Mouse (Mus musculus) macrophage (primary cell): ENCODE measurements around the gene Rbpj. TPM values are rescaled to one million over a fixed set of nuclear protein-coding genes. Genes with fewer than 3 reads are reported as not detected.
"Not testable (repeated sequence)": the region's sequence is repeated elsewhere in the genome, so short reads cannot be mapped to it uniquely, and the experiment has no call there.

Source experiments
- H3K27ac ChIP-seq: fragments of 350-480 bp; formaldehyde crosslinking; 2 replicates; pipeline ENCODE4 v1.9.0; 2021
- H3K36me3 ChIP-seq: fragments of 350-480 bp; formaldehyde crosslinking; 2 replicates; pipeline ENCODE4 v1.9.0; 2021; ENCODE audit errors: inconsistent target
- H3K4me3 ChIP-seq: fragments of 350-480 bp; formaldehyde crosslinking; 2 replicates; pipeline ENCODE4 v1.9.0; 2021; ENCODE audit errors: inconsistent target
- H3K79me2 ChIP-seq: fragments of 350-480 bp; formaldehyde crosslinking; 2 replicates; pipeline ENCODE4 v1.9.0; 2021; ENCODE audit errors: inconsistent target
- WGBS: methylation state at CpG from one replicate; pipeline ENCODE4 v1.1.7; 2026; ENCODE audit warnings: inconsistent platforms; ENCODE audit not compliant: missing documents; 5-methylcytosine and 5-hydroxymethylcytosine counted together
- polyA plus RNA-seq: library from polyadenylated mRNA; stranded (reverse); fragments of 250-400 nt; gene quantifications from 3 replicates; pipeline ENCODE4 v1.2.4, GENCODE M21; 2018; ENCODE audit warnings: inconsistent platforms

Rbpj gene
- polyA plus RNA-seq, 1 experiment from 2014 or later: 31.2 TPM

DNA sequence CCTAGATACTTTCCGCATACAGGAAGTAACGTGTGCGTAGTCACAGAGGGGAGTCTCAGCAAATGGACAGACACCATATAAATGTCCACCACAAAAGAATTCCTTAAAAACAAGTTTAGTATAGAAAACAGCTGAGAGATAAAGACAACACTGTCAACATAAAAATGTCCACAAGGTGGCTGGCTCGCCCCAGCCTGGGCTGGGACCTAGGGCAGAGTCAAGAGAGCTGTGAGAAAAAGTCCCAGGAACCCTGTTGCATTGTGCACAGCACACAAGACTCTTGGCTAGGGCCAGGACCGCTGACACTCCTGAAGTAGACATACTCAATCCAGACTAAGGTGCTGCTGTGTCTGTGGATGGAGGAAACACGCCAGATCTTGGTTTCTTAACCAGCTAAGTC, 192.0 kb downstream of the Rbpj start:
- Histone ChIP-seq H3K27ac (no peak overlapping the region), H3K36me3 (0 out of 2 replicates have a peak, but pooled peaks cover 19% of the 10 kb centered on the region), H3K79me2 (no peaks in the 10 kb centered on the region), H3K4me3 (no peak overlapping the region)
- 90% methylated on average over 6 of the region's 6 CpGs for WGBS

DNA sequence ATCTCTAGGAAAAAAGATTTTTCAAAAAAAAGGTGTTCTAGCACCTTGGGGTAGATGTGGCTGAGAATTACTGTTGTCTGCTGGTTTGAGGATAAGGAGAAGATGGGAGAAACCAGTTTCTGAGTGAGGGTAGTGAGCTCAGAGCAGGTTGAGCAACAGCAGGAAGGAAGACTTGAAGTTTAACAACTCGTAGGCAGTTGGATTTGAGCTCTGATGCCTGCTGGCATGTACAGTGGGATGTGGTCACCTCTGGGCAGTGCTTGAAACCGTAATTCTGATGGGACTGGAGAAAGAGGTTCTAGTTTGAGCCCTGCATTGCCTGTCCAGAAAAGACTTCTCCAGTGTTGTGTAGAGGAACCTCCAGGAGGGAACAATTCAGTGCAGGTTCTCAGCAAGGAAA, 195.6 kb downstream of the Rbpj start:
- H3K27ac ChIP-seq: no peak overlapping the region; the same call in 1 of the 2 replicates
- H3K79me2 ChIP-seq: no peaks in the 10 kb centered on the region
- H3K4me3 ChIP-seq: no peak overlapping the region
- 0 out of 2 replicates have a peak, but pooled peaks cover 14% of the 10 kb centered on the region for H3K36me3 ChIP-seq
- WGBS: 23% methylated on average over 2 of the region's 2 CpGs

DNA sequence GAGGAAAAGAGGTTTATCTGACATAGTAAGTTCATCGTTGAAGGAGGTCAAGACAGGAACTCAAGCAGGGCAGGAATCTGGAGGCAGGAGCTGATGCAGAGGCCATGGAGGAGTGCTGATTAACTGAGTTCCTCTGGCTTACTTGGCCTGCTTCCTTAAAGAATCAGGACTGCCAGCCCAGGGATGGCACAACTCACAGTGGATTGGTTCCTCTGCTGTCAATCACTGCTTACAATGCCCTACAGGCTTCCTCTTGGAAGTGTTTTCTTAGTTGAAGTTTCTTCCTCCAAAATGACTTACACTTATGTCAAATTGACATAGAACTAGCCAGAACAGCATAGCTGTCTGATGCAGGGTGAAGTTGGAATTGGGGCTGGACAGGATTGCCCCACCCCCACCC, 196.5 kb downstream of the Rbpj start:
- H3K36me3 ChIP-seq: 0 out of 2 replicates have a peak, but pooled peaks cover 8% of the 10 kb centered on the region
- WGBS: 33% methylated on average over 1 of the region's 1 CpGs
- H3K79me2 ChIP-seq: no peaks in the 10 kb centered on the region
- H3K27ac ChIP-seq: no peak overlapping the region; the same call in 1 of the 2 replicates
- no peak overlapping the region for H3K4me3 ChIP-seq

DNA sequence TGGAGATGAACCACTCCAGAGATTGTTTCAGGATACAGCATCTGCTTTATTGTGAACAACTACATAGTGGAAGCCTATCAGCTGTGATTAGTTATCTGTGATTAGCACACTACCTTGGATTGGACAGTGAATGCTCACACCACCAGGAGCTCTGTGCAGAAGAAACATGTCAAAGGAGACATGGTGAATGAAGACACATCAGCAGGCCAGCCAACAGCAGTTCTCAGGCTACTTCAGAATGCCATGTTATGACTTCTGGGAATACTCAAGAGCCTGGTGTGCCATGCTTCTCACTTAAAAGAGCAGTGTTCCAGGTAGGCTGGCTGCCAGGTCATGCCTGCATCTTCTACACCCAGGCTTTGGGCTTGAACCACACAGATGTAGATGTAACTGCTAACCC, 197.7 kb downstream of the Rbpj start:
- Histone ChIP-seq H3K36me3 (no peaks in the 10 kb centered on the region), H3K79me2 (no peaks in the 10 kb centered on the region), H3K4me3 (no peak overlapping the region), H3K27ac (no peak overlapping the region)

DNA sequence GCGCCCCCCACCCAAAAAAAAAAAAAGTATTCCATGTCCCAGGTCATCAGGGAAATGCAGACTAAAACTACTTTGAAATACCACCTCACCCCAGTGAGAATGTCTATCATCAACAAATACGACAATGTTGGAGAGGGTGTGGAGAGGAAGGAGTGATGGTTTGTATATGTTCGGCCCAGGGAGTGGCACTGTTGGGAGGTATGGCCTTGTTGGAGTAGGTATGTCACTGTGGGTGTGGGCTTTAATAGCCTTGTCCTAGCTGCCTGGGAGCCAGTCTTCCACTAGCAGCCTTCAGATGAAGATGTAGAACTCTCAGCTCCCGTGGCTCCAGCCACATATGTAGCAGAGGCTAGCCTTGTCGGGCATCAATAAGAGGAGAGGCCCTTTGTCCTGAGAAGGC, 202.1 kb downstream of the Rbpj start:
- Histone ChIP-seq H3K27ac (no peak overlapping the region), H3K4me3 (no peak overlapping the region), H3K79me2 (no peaks in the 10 kb centered on the region), H3K36me3 (no peaks in the 10 kb centered on the region)
- WGBS: 82% methylated on average over 5 of the region's 5 CpGs

DNA sequence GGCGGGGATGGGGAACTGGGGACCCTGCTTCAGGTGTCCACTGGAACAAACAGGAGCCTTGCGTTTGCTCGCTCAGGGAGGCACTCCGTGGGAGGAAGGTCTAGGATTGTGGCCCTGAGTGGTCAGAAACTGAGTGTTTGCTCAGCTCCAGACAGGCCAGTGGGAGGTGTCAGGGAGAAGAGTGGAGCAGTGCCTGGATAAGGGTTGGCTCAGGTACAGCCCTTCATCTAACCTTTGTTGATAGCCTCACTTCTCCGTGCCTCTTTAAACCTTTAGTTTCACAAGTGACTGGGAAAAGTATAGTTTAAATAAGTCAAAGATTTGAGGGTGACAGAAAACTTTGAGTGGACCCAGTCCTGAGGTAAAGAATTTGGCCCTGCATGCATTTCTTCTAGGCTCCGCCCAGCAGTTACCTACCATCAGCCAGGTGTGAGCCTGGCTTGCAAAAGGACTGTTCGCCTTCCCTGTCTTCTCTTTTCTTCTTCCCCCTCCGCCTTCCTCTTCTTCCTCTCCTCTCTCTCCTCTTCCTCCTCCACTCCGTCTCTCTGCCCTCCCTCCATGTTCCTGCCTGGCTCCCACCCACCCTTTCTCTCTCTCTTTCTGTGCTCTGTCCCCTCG, 204.5 kb downstream of the Rbpj start:
- Histone ChIP-seq H3K4me3 (no peak overlapping the region), H3K27ac (no peak overlapping the region), H3K36me3 (no peaks in the 10 kb centered on the region), H3K79me2 (no peaks in the 10 kb centered on the region)
- 87% methylated on average over 10 of the region's 10 CpGs for WGBS

DNA sequence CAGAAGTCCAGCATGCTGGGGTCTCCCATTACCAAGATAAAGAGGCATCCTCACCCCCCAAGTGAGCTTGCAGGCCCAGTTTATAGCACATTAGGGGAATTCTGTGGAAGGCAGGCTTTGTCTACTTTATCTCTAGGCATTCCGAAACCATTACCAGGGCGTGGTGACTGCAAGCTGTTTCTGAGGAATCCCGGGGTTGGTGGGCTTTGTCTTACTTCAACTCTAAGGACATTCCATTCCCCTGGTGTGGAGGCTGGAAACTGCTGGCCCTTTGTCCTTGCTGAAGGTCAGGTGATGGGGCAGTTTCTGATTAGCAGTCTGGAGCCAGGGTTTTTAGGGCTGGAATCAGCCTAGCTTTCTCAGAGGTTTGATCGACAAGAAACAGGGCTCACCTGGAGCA, 205.6 kb downstream of the Rbpj start:
- H3K27ac ChIP-seq: no peak overlapping the region
- WGBS: 87% methylated on average over 4 of the region's 4 CpGs
- H3K4me3 ChIP-seq: no peak overlapping the region
- H3K36me3 ChIP-seq: no peaks in the 10 kb centered on the region
- H3K79me2 ChIP-seq: no peaks in the 10 kb centered on the region

DNA sequence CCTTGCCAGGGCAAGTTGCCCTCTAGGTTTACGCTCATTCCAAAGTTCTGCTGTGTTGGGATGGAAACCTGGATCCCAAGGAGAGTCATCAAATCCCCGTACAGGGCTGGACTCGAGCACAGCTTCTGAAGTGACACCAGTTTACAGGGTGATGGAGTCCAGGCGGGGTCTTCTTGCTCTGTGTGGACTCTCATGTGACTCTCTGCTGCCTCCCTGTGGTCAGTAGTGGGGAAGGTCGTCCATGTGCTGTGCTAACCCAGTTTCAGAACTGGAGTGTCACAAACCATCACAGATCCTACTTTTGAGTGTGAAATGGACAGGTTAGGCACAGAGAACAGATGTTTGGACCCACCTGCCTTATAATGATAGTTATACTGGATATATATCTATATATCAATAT, 206.4 kb downstream of the Rbpj start:
- WGBS: 46% methylated on average over 5 of the region's 5 CpGs
- Histone ChIP-seq H3K36me3 (no peaks in the 10 kb centered on the region), H3K27ac (no peak overlapping the region), H3K4me3 (no peak overlapping the region), H3K79me2 (no peaks in the 10 kb centered on the region)

DNA sequence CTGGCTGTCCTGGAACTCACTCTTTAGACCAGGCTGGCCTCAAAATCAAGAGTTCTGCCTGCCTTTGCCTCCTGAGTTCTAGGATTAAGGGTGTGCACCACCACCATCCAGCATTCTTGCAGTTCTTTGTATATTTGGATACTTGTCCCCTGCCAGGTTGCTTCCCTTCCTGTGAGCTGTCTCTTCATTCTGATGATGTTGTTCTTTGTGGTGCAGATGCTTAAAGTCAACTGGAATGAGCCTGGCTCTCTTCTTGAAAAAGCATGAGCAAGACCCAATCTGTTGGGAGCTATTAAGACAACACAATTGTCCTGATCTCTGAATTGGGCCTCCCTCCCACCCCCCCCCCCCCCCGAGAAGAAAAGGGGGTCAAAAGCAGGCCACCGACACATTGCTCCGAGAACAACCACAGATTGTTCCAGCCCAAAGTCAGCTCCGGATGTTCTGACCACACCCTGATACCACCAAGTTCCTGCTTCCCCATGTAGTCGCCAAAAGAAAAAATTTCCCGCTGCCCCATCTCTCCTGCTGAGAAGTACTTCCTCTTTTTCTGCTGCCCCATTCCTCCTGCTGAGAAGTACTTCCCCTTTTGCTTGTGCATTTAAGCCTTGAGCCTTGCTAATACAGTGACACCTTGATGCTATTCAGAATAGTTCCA, 207.7 kb downstream of the Rbpj start:
- not testable (repeated sequence) for H3K79me2 ChIP-seq, H3K36me3 ChIP-seq, H3K4me3 ChIP-seq, H3K27ac ChIP-seq
- WGBS: 79% methylated on average over 5 of the region's 6 CpGs

DNA sequence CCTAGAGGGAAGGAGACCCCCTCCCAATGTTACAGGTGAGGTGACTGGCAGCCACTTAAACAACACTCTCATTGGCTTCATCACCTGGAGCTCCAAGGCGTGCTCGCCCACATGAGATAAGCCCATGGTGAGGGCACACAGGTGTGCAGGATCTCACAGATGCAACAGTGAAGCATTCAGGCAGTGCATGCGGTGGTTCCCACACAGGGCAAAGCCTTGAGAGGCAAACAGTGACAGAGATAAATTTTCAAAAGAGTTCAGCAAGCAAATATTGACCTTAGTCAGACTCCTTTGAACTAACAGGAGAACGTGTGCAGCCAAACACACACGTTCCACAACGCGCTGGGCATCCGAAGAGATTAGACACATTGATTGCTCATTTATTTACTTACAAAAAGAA, 210.7 kb downstream of the Rbpj start:
- H3K27ac ChIP-seq: no peak overlapping the region
- H3K36me3 ChIP-seq: no peaks in the 10 kb centered on the region
- WGBS: 87% methylated on average over 8 of the region's 8 CpGs
- H3K4me3 ChIP-seq: no peak overlapping the region
- no peaks in the 10 kb centered on the region for H3K79me2 ChIP-seq

DNA sequence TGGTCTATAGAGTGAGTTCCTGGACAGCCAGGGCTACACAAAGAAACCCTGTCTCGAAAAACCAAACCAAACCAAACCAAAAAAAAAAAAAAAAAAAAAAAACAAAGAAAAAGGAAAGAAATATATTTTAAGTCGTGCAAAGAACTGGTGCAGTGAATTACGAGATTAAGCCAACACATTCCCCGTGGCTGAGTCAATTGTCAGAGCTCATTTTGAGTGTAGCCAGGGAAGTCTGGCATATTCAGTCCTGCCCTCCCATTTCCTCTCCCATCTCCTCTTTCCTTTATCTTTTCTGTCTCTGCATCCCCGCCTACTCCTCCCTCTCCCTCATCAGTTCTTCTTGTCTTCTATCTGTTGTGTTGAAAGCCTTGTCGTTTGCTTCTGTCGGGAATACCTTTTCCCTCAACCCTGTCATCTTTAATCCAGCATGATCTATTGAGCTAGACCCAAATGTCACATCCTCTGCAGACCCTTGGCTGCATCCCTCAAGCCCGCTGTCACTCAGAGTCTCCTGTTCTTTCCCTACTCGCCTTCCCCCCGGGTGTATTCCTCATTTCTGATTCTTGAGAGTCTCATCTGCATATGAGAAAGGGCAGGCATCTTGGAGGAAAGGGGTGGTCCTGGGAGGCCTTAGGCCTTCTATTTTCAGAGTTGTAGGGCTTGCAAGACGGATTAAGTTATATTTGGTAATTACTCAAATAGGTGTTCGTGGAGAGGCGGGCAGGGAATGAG, 212.2 kb downstream of the Rbpj start:
- 61% methylated on average over 13 of the region's 13 CpGs for WGBS
- Histone ChIP-seq H3K4me3 (no peak overlapping the region), H3K27ac (no peak overlapping the region), H3K36me3 (no peaks in the 10 kb centered on the region), H3K79me2 (no peaks in the 10 kb centered on the region)

DNA sequence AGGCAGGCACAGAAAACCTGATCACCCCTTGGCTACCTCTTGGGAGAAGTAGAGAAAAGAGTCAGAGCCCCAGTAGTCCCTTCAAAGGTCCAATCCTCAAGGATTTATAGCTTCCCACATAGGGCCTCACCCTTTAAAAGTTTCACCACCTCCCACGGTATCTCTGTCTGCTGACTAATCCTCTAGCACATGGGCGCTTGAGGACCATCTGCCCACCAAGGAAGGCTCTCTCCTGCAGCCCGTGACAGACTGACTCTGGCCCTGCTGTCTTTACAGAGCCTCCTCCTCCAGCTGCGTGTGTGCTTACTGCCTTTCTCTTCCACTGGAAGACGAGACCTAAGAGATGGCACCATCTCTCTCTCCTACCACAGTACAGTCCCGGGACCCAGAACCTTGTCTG, 213.7 kb downstream of the Rbpj start:
- Histone ChIP-seq H3K79me2 (no peaks in the 10 kb centered on the region), H3K27ac (no peak overlapping the region), H3K36me3 (no peaks in the 10 kb centered on the region), H3K4me3 (no peak overlapping the region)
- WGBS: 68% methylated on average over 6 of the region's 6 CpGs

DNA sequence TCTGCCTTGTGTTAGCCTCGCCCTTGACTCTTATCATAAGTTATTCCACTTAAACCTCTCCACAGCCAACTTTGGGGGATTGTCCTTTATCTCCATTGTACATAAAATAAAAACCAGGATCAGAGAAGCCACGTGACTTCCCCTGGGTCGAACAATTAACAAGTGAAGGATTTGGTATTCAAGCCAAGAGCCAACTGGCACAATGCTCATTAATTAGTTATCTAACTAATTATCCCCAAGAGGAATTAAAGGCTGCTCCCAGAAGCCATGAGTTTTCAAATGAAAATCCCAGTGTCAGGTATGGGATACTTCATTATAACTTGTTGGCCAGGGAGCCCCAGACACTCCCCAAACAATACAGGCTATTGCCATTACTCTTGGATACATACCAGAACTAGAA, 218.0 kb downstream of the Rbpj start:
- H3K79me2 ChIP-seq: no peaks in the 10 kb centered on the region
- WGBS: 88% methylated on average over 3 of the region's 3 CpGs
- H3K36me3 ChIP-seq: no peaks in the 10 kb centered on the region
- H3K27ac ChIP-seq: no peak overlapping the region
- H3K4me3 ChIP-seq: no peak overlapping the region

DNA sequence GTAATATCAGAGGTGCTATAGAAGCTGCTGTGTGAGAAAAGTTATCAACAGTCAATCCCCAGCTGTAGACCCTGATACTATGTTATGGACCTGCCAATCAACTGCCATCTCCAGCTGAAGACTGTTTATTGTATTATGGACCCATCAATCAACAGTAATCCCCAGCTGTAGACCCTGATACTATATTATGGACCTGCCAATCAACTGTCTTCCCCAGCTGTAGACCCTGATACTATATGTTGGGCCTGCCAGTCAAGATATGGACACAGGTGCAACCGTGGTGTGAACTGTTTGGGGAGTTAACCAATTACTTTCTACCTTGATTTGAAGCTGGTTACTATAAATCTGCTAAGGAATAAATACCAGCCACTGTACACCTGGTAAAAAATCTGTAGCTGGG, 218.5 kb downstream of the Rbpj start:
- Histone ChIP-seq H3K4me3 (no peak overlapping the region), H3K27ac (no peak overlapping the region), H3K79me2 (no peaks in the 10 kb centered on the region), H3K36me3 (no peaks in the 10 kb centered on the region)
- WGBS: 90% methylated on average over 1 of the region's 1 CpGs

DNA sequence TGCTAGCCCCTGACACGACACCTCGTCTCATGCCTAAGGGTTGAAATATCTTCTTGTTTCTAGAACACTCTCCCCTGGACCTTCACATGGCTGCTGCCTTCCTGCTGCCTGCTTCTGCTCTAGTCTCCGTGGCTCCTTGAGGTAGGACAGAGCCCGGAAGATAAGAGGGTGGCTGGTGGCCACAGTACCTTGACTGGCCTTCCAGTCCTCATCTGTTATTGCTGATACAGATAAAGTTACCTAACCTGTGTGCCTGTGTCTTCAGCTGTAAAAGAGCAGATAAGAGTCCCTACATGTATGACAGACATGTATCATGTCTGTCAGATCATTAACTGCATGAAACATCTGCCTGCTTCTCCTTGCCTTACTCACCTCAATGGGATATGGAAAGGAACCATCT, 219.7 kb downstream of the Rbpj start:
- H3K4me3 ChIP-seq: no peak overlapping the region
- H3K36me3 ChIP-seq: no peaks in the 10 kb centered on the region
- 58% methylated on average over 4 of the region's 4 CpGs for WGBS
- H3K27ac ChIP-seq: no peak overlapping the region
- H3K79me2 ChIP-seq: no peaks in the 10 kb centered on the region
